Mouse (Mus musculus): ENCODE data around the gene Ccdc43. TPM values are rescaled to one million over a fixed set of nuclear protein-coding genes. Genes with fewer than 3 reads are reported as not detected.

Gene Ccdc43
- total RNA-seq, 1 experiment from 2014 or later = 51.1 TPM

Other genes starting within 250 kb of the Ccdc43 start
- gene Itga2b, start 227.7 kb downstream of the Ccdc43 start, total RNA-seq (2017) = 39.8 and 44.3 TPM in 2 replicates
- 30.8 and 38.6 TPM in 2 replicates for gene Gpatch8, start 141.4 kb downstream of the Ccdc43 start, total RNA-seq (2017)
- not detected in 2 replicates for gene Gm11627, start 118.3 kb downstream of the Ccdc43 start, total RNA-seq (2017)
- 0.19 TPM in 1 of 2 replicates, not detected in the other for gene Fzd2, start 93.4 kb downstream of the Ccdc43 start, total RNA-seq (2017)
- not detected in 2 replicates for gene Meioc, start 34.1 kb downstream of the Ccdc43 start, total RNA-seq (2017)
- gene Adam11, start 63.7 kb upstream of the Ccdc43 start, total RNA-seq (2017) = 3.5 and 4.1 TPM in 2 replicates
- gene Gjc1, start 121.9 kb upstream of the Ccdc43 start, total RNA-seq (2017) = 0.31 TPM in 1 of 2 replicates, not detected in the other
- gene Higd1b, start 138.1 kb upstream of the Ccdc43 start, total RNA-seq (2017) = not detected in 2 replicates
- 116 and 122 TPM in 2 replicates for gene Eftud2, start 183.2 kb upstream of the Ccdc43 start, total RNA-seq (2017)
- 1.5 TPM in 1 of 2 replicates, not detected in the other for gene Ccdc103, start 183.4 kb upstream of the Ccdc43 start, total RNA-seq (2017)
- not detected in 2 replicates for gene Fam187a, start 187.4 kb upstream of the Ccdc43 start, total RNA-seq (2017)
- 0.55 TPM in 1 of 2 replicates, not detected in the other for gene Gfap, start 203.1 kb upstream of the Ccdc43 start, total RNA-seq (2017)
- 18.7 and 19.4 TPM in 2 replicates for gene Kif18b, start 227.3 kb upstream of the Ccdc43 start, total RNA-seq (2017)
- gene C1ql1, start 248.9 kb upstream of the Ccdc43 start, total RNA-seq (2017) = not detected in 2 replicates